Mouse (Mus musculus): ENCODE measurements around the gene Dnah9.

DNA sequence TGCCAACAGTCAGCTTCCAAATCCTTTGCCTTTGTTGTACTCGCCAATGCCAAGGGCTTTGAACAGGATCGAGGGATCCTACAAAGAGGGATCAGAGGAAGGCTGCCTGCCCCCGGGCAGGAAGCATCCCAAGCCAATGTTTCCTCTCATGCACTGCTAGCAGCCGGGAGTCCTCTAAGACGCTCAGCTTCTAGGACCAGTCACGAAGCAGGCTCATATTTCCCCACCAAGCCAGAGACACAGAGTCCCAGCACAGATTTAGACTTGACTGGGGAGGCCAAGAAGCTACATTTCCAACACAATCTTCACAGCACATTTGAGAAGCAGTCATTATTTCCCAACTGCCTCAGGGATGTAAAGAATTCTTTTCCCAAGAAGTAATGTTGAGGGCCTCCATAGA lies 43.9 kb downstream of the Dnah9 start:
- no peak for TF ChIP-seq CTCF (IDR thresholded peaks at IDR 0.05; ENCODE audit: extremely low read depth, insufficient read depth, insufficient read length, insufficient replicate concordance)
- TF ChIP-seq POLR2A (IDR thresholded peaks at IDR 0.05; ENCODE audit: low read depth, low read length) = no peak

Data from spleen, adult 2 months (tissue).